Mouse (Mus musculus): ENCODE results near the gene Ush1g. TPM values are rescaled to one million over a fixed set of nuclear protein-coding genes. Genes with fewer than 3 reads are reported as not detected.

Gene Ush1g
- polyA plus RNA-seq, 1 experiment: 0.11 TPM

- no peak for TF ChIP-seq CTCF (IDR thresholded peaks at IDR 0.05; ENCODE audit: borderline replicate concordance, extremely low read depth, insufficient read depth, insufficient read length)
- TF ChIP-seq POLR2A (IDR thresholded peaks at IDR 0.05; ENCODE audit: borderline replicate concordance, extremely low read depth, insufficient read depth, insufficient read length, poor library complexity, severe bottlenecking): no peak
Observed at GRCm38 (mm10) chr11:115275954-115276353, 45.9 kb downstream of the Ush1g start.

GRCm38 (mm10) chr11:115275509-115275908 lies 46.3 kb downstream of the Ush1g start:
- TF ChIP-seq POLR2A (IDR thresholded peaks at IDR 0.05; ENCODE audit: borderline replicate concordance, extremely low read depth, insufficient read depth, insufficient read length, poor library complexity, severe bottlenecking) (no peak), CTCF (IDR thresholded peaks at IDR 0.05; ENCODE audit: borderline replicate concordance, extremely low read depth, insufficient read depth, insufficient read length) (no peak)
- no peak for DNase-seq (ENCODE audit: low read depth)

More at GRCm38 (mm10) chr11:115275954-115276353, 45.9 kb downstream of the Ush1g start:
- DNase-seq (ENCODE audit: low read depth): no peak

- no peak for DNase-seq (ENCODE audit: low read depth)
- TF ChIP-seq POLR2A (IDR thresholded peaks at IDR 0.05; ENCODE audit: borderline replicate concordance, extremely low read depth, insufficient read depth, insufficient read length, poor library complexity, severe bottlenecking): no peak
- TF ChIP-seq CTCF (IDR thresholded peaks at IDR 0.05; ENCODE audit: borderline replicate concordance, extremely low read depth, insufficient read depth, insufficient read length): no peak
Observed at GRCm38 (mm10) chr11:115274771-115275170, 47.1 kb downstream of the Ush1g start.

GRCm38 (mm10) chr11:115274178-115274577 lies 47.7 kb downstream of the Ush1g start:
- TF ChIP-seq CTCF (IDR thresholded peaks at IDR 0.05; ENCODE audit: borderline replicate concordance, extremely low read depth, insufficient read depth, insufficient read length) (no peak), POLR2A (IDR thresholded peaks at IDR 0.05; ENCODE audit: borderline replicate concordance, extremely low read depth, insufficient read depth, insufficient read length, poor library complexity, severe bottlenecking) (no peak)

GRCm38 (mm10) chr11:115273735-115274134 lies 48.1 kb downstream of the Ush1g start:
- DNase-seq (ENCODE audit: low read depth): no peak
- TF ChIP-seq CTCF (IDR thresholded peaks at IDR 0.05; ENCODE audit: borderline replicate concordance, extremely low read depth, insufficient read depth, insufficient read length): no peak
- TF ChIP-seq POLR2A (IDR thresholded peaks at IDR 0.05; ENCODE audit: borderline replicate concordance, extremely low read depth, insufficient read depth, insufficient read length, poor library complexity, severe bottlenecking): no peak

More at GRCm38 (mm10) chr11:115274178-115274577, 47.7 kb downstream of the Ush1g start:
- no peak for DNase-seq (ENCODE audit: low read depth)

GRCm38 (mm10) chr11:115272894-115273498 lies 48.8 kb downstream of the Ush1g start:
- no peak for DNase-seq (ENCODE audit: low read depth)
- no peak for TF ChIP-seq CTCF (IDR thresholded peaks at IDR 0.05; ENCODE audit: borderline replicate concordance, extremely low read depth, insufficient read depth, insufficient read length)
- TF ChIP-seq POLR2A (IDR thresholded peaks at IDR 0.05; ENCODE audit: borderline replicate concordance, extremely low read depth, insufficient read depth, insufficient read length, poor library complexity, severe bottlenecking): no peak

- DNase-seq (ENCODE audit: low read depth): no peak
- no peak for TF ChIP-seq CTCF (IDR thresholded peaks at IDR 0.05; ENCODE audit: borderline replicate concordance, extremely low read depth, insufficient read depth, insufficient read length)
- no peak for TF ChIP-seq POLR2A (IDR thresholded peaks at IDR 0.05; ENCODE audit: borderline replicate concordance, extremely low read depth, insufficient read depth, insufficient read length, poor library complexity, severe bottlenecking)
Observed at GRCm38 (mm10) chr11:115271481-115271880, 50.4 kb downstream of the Ush1g start.

GRCm38 (mm10) chr11:115271052-115271451 lies 50.8 kb downstream of the Ush1g start:
- TF ChIP-seq POLR2A (IDR thresholded peaks at IDR 0.05; ENCODE audit: borderline replicate concordance, extremely low read depth, insufficient read depth, insufficient read length, poor library complexity, severe bottlenecking): no peak
- TF ChIP-seq CTCF (IDR thresholded peaks at IDR 0.05; ENCODE audit: borderline replicate concordance, extremely low read depth, insufficient read depth, insufficient read length): no peak
- no peak for DNase-seq (ENCODE audit: low read depth)

GRCm38 (mm10) chr11:115270148-115270861 lies 51.5 kb downstream of the Ush1g start:
- peak; percentile 86 for DNase-seq (ENCODE audit: low read depth)
- TF ChIP-seq CTCF (IDR thresholded peaks at IDR 0.05; ENCODE audit: borderline replicate concordance, extremely low read depth, insufficient read depth, insufficient read length) (peak; percentile 95), POLR2A (IDR thresholded peaks at IDR 0.05; ENCODE audit: borderline replicate concordance, extremely low read depth, insufficient read depth, insufficient read length, poor library complexity, severe bottlenecking) (no peak)

- no peak for TF ChIP-seq CTCF (IDR thresholded peaks at IDR 0.05; ENCODE audit: borderline replicate concordance, extremely low read depth, insufficient read depth, insufficient read length)
- TF ChIP-seq POLR2A (IDR thresholded peaks at IDR 0.05; ENCODE audit: borderline replicate concordance, extremely low read depth, insufficient read depth, insufficient read length, poor library complexity, severe bottlenecking): no peak
- no peak for DNase-seq (ENCODE audit: low read depth)
Observed at GRCm38 (mm10) chr11:115269330-115270066, 52.3 kb downstream of the Ush1g start.

- DNase-seq (ENCODE audit: low read depth): no peak
- TF ChIP-seq POLR2A (IDR thresholded peaks at IDR 0.05; ENCODE audit: borderline replicate concordance, extremely low read depth, insufficient read depth, insufficient read length, poor library complexity, severe bottlenecking) (no peak), CTCF (IDR thresholded peaks at IDR 0.05; ENCODE audit: borderline replicate concordance, extremely low read depth, insufficient read depth, insufficient read length) (no peak)
Observed at GRCm38 (mm10) chr11:115267958-115268357, 53.9 kb downstream of the Ush1g start.
